Mouse (Mus musculus) cerebellum, adult 2 months (tissue): ENCODE data around the gene Inpp4a.

Source experiments
- CTCF ChIP-seq: fragments of 200-500 bp; IDR thresholded peaks from 2 replicates; pipeline ENCODE4 v1.5.1; 2011; ENCODE audit warnings: low read depth, mild to moderate bottlenecking, control low read depth, low read length, moderate library complexity, borderline replicate concordance; ENCODE audit not compliant: insufficient read depth
- POLR2A ChIP-seq: fragments of 200-500 bp; IDR thresholded peaks from 2 replicates; pipeline ENCODE4 v1.6.1; 2011; ENCODE audit warnings: low read length, control low read depth, borderline replicate concordance; ENCODE audit not compliant: insufficient read depth

DNA sequence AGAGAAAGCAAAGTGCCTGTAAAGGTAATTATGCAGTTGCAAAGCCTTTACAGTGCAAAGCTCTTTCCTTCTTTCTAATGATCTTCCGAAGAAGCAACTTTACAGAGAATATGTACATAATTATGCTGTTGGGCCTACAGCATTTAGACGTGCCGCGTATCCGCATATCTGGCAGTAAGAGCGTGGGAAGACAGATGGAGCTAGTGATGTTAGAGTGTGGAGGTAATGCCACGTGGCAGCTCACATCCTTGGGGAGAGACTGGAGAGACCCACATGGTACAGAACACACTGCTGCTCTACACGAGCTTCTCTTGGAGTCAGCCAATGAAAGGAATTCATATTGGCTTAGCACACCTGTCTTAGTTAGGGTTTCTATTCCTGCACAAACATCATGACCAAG lies 39.5 kb downstream of the Inpp4a start:
- no peak for TF ChIP-seq POLR2A
- TF ChIP-seq CTCF = no peak
